Mouse (Mus musculus) midbrain, embryonic 13.5 days (tissue): ENCODE measurements around the gene Klhl1. TPM values are rescaled to one million over a fixed set of nuclear protein-coding genes. Genes with fewer than 3 reads are reported as not detected.
A peak's percentile ranks its signal among the peaks of the same experiment; 100 is the strongest.
"Not testable (repeated sequence)": the region's sequence is repeated elsewhere in the genome, so short reads cannot be mapped to it uniquely, and the experiment has no call there.

ENCODE experiments used
- ATAC-seq: fragments of 200-750 bp; cut with Nextera tagmentation; 2 replicates; pipeline ENCODE4 v1.8.0; 2017; ENCODE audit warnings: mild to moderate bottlenecking, moderate TSS enrichment, moderate library complexity
- H3K27ac ChIP-seq: fragments of 300-500 bp; sonication (generic); 2 replicates; pipeline ENCODE4 v1.5.1; 2015; ENCODE audit warnings: inconsistent platforms, mild to moderate bottlenecking, moderate library complexity
- H3K27me3 ChIP-seq: fragments of 300-500 bp; sonication (generic); 2 replicates; pipeline ENCODE4 v1.6.1; 2015; ENCODE audit warnings: mild to moderate bottlenecking, inconsistent platforms
- H3K36me3 ChIP-seq: fragments of 300-500 bp; sonication (generic); 2 replicates; pipeline ENCODE4 v1.6.1; 2015; ENCODE audit warnings: mild to moderate bottlenecking, inconsistent platforms
- H3K4me1 ChIP-seq: fragments of 300-500 bp; sonication (generic); replicated peaks from 2 replicates; pipeline ENCODE4 v1.6.1; 2015; ENCODE audit warnings: inconsistent platforms
- H3K4me2 ChIP-seq: fragments of 300-500 bp; sonication (generic); replicated peaks from 2 replicates; pipeline ENCODE4 v1.6.1; 2015; ENCODE audit warnings: moderate library complexity, mild to moderate bottlenecking, inconsistent platforms
- H3K4me3 ChIP-seq: fragments of 300-500 bp; sonication (generic); replicated peaks from 2 replicates; pipeline ENCODE4 v1.5.1; 2015; ENCODE audit warnings: mild to moderate bottlenecking, inconsistent platforms
- H3K9ac ChIP-seq: fragments of 300-500 bp; sonication (generic); replicated peaks from 2 replicates; pipeline ENCODE4 v1.6.1; 2015; ENCODE audit warnings: mild to moderate bottlenecking, inconsistent platforms
- H3K9me3 ChIP-seq: fragments of 300-500 bp; sonication (generic); 2 replicates; pipeline ENCODE4 v1.6.1; 2016; ENCODE audit warnings: mild to moderate bottlenecking, inconsistent platforms
- WGBS: fragments of 180-500 bp; shearing (Covaris S2); methylation state at CpG from one replicate; pipeline ENCODE4 v1.1.7; 2015; 5-methylcytosine and 5-hydroxymethylcytosine counted together
- polyA plus RNA-seq: library from polyadenylated mRNA; unstranded; fragments of >200 nt; fragmentation: Nextera tagmentation; extraction: Ambion mirVana; gene quantifications from 2 replicates; pipeline ENCODE4 v1.2.1, GENCODE M21; 2015

Klhl1 gene
- polyA plus RNA-seq, 1 experiment from 2014 or later = 9.3 TPM

DNA sequence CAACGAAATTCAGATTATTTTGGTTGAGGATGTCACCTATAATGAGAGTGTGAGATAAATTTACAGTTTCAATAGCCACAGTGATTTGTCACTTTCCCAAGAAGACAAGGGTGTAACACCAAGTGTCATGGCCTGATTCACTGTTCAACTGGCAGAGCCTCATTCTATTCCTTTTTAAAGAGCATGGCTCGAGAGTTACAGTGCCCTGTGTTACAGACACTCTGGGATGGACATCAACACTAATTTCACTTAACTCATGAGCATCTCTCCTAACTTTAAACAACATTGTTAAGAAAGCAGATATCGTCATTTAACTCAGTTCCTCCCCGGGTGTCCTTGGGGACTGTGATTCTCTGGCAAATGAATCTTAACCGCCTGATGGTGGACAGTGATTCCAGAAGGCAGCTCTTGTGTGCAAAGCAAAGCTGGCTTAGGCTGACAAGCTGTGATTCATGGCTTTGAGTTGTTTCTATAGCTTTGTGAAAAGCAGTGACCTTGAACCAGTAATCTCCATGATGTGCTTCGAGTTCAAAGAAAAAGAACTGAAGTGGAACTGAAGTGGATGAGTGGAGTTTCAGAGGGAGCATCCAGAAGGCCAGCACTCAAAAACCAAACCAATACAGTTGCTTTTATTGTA, 301.0 kb downstream of the Klhl1 start:
- 33% methylated on average over 6 of the region's 6 CpGs for WGBS
- Histone ChIP-seq H3K4me3 (no peak overlapping the region), H3K9me3 (no peaks in the 10 kb centered on the region), H3K36me3 (no peaks in the 10 kb centered on the region), H3K9ac (no peak overlapping the region), H3K4me2 (no peak overlapping the region), H3K27ac (no peak overlapping the region), H3K27me3 (no peaks in the 10 kb centered on the region), H3K4me1 (peaks cover 4% of the 10 kb centered on the region; the same call in 1 of the 2 replicates)
- ATAC-seq = 0 out of 2 replicates have a peak, but pooled peaks have one; percentile 40

DNA sequence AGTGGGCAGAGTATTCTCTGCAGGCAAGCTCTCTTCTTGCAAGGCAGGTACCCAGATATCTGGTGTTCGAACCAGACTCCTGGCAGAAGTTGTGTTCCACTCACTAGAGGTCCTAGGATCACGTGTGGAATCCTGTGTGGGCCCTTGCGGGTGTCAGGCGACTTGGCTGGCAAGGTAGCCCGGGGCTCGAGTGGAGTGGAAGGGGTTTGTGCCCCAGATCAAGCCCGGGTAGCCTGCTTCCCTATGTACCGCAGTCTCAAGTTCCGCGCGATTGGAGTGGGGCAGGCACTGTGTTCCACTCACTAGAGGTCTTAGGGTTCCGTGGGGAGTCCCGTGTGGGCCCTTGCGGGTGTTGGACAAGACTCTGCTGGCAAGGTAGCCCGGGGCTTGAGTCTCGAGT, 324.1 kb downstream of the Klhl1 start:
- not testable (repeated sequence) for H3K36me3 ChIP-seq, H3K9me3 ChIP-seq, ATAC-seq, H3K4me2 ChIP-seq, H3K27ac ChIP-seq, H3K4me3 ChIP-seq, H3K4me1 ChIP-seq, H3K27me3 ChIP-seq, H3K9ac ChIP-seq
- WGBS = 95% methylated on average over 15 of the region's 16 CpGs

DNA sequence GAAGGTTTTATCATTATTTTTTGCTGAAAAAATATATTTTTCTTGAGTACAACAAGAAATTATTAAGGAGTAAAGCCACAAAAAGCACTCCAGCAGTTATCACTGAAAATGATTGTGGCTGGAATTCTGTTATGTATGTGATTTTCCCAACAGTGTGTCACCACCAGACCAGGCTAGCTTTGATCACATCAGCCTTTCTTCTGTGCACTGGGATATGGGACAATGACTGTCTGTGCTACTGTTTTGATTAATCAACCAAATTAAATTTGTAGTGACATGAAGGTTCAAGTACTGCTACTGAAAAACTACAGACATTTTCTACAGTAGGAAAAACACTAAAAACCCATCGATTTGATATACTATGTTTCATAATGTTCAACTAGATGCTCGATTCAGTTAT, 344.4 kb downstream of the Klhl1 start:
- no peaks in the 10 kb centered on the region for H3K36me3 ChIP-seq
- H3K27me3 ChIP-seq = no peaks in the 10 kb centered on the region
- H3K4me1 ChIP-seq = no peaks in the 10 kb centered on the region
- 89% methylated on average over 2 of the region's 2 CpGs for WGBS
- no peak overlapping the region for H3K9ac ChIP-seq
- no peaks in the 10 kb centered on the region for H3K9me3 ChIP-seq
- H3K4me3 ChIP-seq = no peak overlapping the region
- no peak for ATAC-seq
- no peak overlapping the region for H3K27ac ChIP-seq
- H3K4me2 ChIP-seq = no peak overlapping the region

DNA sequence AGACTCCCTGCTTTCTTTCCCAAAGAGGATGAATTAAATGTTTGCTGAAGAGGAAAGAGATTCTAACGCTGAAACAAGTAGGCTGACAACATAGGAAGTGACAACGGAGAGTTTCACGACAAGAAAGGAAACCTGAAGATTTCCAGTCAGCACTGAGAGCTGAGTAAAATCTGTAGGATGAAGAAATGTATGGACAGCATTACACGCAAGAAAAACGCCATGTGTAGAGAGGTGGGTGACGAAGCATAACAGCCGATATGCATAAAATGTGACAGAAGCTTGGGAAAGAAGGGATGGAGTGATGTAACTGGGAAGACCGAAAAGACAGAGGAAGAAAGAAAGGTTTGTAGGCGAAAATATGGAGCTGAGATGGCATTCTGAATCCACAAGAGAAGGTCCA, 375.8 kb downstream of the Klhl1 start:
- Histone ChIP-seq H3K4me3 (no peak overlapping the region), H3K27me3 (no peaks in the 10 kb centered on the region), H3K27ac (no peak overlapping the region), H3K4me2 (no peak overlapping the region), H3K9me3 (no peaks in the 10 kb centered on the region), H3K4me1 (no peaks in the 10 kb centered on the region), H3K36me3 (no peaks in the 10 kb centered on the region), H3K9ac (no peak overlapping the region)
- no peak for ATAC-seq
- 64% methylated on average over 9 of the region's 9 CpGs for WGBS

DNA sequence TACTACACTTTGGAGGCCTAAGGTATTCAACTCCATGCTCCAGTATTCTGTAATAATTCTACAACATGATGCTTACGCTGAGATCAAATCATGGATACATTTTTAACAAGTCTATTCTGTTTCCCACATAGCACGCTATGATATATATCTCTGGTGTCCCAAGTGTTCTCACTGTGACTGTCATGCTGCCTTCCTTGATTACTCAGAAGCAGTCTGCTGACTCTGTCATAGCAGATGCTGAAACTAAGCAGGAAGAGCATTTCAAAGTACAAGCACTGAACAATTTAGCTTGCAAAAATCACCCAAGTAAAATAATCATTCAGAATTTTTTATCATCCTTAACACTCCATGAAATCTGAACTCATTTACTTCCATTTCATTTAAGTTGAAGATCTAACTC, 378.7 kb downstream of the Klhl1 start:
- Histone ChIP-seq H3K4me1 (no peaks in the 10 kb centered on the region), H3K27ac (no peak overlapping the region), H3K27me3 (no peaks in the 10 kb centered on the region), H3K36me3 (no peaks in the 10 kb centered on the region), H3K4me2 (no peak overlapping the region), H3K9me3 (no peaks in the 10 kb centered on the region), H3K4me3 (no peak overlapping the region), H3K9ac (no peak overlapping the region)
- no peak for ATAC-seq
- 84% methylated on average over 2 of the region's 2 CpGs for WGBS

DNA sequence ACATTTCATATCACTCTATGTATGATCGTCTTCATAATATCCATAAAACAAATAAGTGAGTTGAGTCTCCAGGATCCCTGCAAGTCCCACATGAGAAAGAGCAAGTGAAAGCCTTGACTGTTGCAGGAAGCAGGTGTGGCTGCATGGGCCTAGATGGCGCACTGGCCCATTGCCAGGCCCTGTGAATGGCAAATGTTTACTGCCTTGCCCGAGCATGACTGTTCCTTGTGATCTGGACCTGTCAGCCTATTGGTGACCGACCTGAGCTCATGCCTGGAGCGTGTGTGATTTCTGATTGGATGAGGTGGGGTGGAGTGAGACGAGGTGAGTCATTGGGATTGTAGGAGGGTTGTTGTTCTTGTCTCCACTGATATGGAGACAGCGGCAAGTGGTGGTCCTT, 411.5 kb downstream of the Klhl1 start:
- Histone ChIP-seq H3K4me3 (no peak overlapping the region), H3K9ac (no peak overlapping the region), H3K9me3 (no peaks in the 10 kb centered on the region), H3K27me3 (no peaks in the 10 kb centered on the region), H3K27ac (no peak overlapping the region), H3K4me1 (no peaks in the 10 kb centered on the region), H3K4me2 (no peak overlapping the region), H3K36me3 (no peaks in the 10 kb centered on the region)
- WGBS = 81% methylated on average over 7 of the region's 7 CpGs
- no peak for ATAC-seq

DNA sequence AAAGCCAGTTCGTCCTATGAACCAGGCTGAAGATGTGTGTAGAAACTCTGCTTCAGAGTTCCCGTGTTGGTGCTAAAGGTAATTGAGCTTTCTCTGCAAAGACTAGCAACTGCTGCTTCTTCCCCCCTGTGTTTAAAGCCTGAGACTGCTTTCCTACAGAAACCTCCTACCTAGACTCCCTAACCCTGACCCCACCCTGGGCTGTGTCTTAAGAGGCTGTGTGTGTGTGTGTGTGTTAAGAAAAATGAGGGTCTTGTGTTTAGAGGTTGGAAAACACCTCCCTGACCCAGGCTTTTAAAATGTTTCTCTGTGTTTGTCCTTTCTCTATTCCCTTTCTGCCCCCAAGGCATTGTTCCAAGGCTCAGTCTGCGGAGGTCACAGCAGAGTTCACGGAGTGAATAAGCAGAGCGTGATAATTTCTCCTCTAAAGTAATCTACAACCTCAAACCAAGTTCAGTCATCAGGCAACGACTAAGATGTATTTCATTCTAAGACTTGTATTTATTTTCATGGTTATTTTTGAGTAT, 437.2 kb downstream of the Klhl1 start:
- no peaks in the 10 kb centered on the region for H3K9me3 ChIP-seq
- WGBS = 22% methylated on average over 6 of the region's 6 CpGs
- H3K4me3 ChIP-seq = no peak overlapping the region
- H3K4me1 ChIP-seq = peaks cover 7% of the 10 kb centered on the region; the same call in 1 of the 2 replicates
- ATAC-seq = no peak
- no peaks in the 10 kb centered on the region for H3K36me3 ChIP-seq
- no peak overlapping the region for H3K4me2 ChIP-seq
- H3K27me3 ChIP-seq = no peaks in the 10 kb centered on the region
- H3K9ac ChIP-seq = no peak overlapping the region
- no peak overlapping the region for H3K27ac ChIP-seq

DNA sequence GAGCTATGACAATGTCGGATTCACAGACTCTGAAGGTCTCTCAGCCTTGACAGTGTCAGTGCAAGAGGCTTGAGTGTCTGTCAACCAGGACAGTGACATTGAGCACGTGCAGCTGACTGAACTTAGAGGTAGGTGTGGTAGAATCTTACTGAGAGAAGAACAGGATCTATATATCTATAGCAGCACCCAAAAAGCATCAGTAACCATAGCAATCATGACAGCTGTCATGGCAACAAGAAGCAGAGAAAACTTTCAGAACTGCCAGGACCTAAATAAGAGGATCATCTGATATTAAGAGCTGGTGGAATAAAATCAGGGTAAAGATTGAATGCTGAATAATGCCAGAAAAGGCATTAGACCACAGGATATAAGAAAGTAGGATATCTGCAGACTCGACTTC, 453.0 kb downstream of the Klhl1 start:
- WGBS = 77% methylated on average over 3 of the region's 3 CpGs
- H3K4me2 ChIP-seq = no peak overlapping the region
- no peaks in the 10 kb centered on the region for H3K4me1 ChIP-seq
- H3K9me3 ChIP-seq = no peaks in the 10 kb centered on the region
- H3K4me3 ChIP-seq = no peak overlapping the region
- H3K9ac ChIP-seq = no peak overlapping the region
- H3K27ac ChIP-seq = no peak overlapping the region
- H3K27me3 ChIP-seq = no peaks in the 10 kb centered on the region
- H3K36me3 ChIP-seq = no peaks in the 10 kb centered on the region
- no peak for ATAC-seq
